Mouse (Mus musculus) heart, postnatal 0 days (tissue): ENCODE data around the gene Olfr1317. TPM values are rescaled to one million over a fixed set of nuclear protein-coding genes. Genes with fewer than 3 reads are reported as not detected.

Source experiments
- ATAC-seq: fragments of 200-750 bp; cut with Nextera tagmentation; 2 replicates; pipeline ENCODE4 v1.8.0; 2017; ENCODE audit warnings: low read depth, moderate number of reproducible peaks, moderate library complexity; ENCODE audit not compliant: insufficient read depth
- DNase-seq: peaks from one replicate; pipeline ENCODE4 v3.0.0-alpha.2; 2016; ENCODE audit warnings: low spot score
- H3K27ac ChIP-seq: fragments of 300-500 bp; sonication (generic); 2 replicates; pipeline ENCODE4 v1.5.1; 2014; ENCODE audit warnings: low read depth, mild to moderate bottlenecking
- H3K27me3 ChIP-seq: fragments of 300-500 bp; sonication (generic); 2 replicates; pipeline ENCODE4 v1.6.1; 2014; ENCODE audit warnings: low read length, mixed read lengths; ENCODE audit not compliant: control insufficient read depth, insufficient read depth
- H3K36me3 ChIP-seq: fragments of 300-500 bp; sonication (generic); replicated peaks from 2 replicates; pipeline ENCODE4 v1.6.1; 2014; ENCODE audit warnings: low read length, mixed read lengths; ENCODE audit not compliant: control insufficient read depth, insufficient read depth
- H3K4me1 ChIP-seq: fragments of 300-500 bp; sonication (generic); 2 replicates; pipeline ENCODE4 v1.6.1; 2014; ENCODE audit warnings: antibody characterized with exemption; ENCODE audit not compliant: control insufficient read depth, insufficient read depth
- H3K4me2 ChIP-seq: fragments of 300-500 bp; sonication (generic); 2 replicates; pipeline ENCODE4 v1.6.1; 2014; ENCODE audit warnings: low read depth, mild to moderate bottlenecking, low read length, moderate library complexity
- H3K4me3 ChIP-seq: fragments of 300-500 bp; sonication (generic); 2 replicates; pipeline ENCODE4 v1.5.1; 2014; ENCODE audit warnings: low read depth, low read length
- H3K9ac ChIP-seq: fragments of 300-500 bp; sonication (generic); replicated peaks from 2 replicates; pipeline ENCODE4 v1.6.1; 2014; ENCODE audit warnings: low read depth, low read length, mixed read lengths
- H3K9me3 ChIP-seq: fragments of 300-500 bp; sonication (generic); replicated peaks from 2 replicates; pipeline ENCODE4 v1.6.1; 2016; ENCODE audit warnings: low read length; ENCODE audit not compliant: control insufficient read depth
- CTCF ChIP-seq: IDR thresholded peaks from 2 replicates; pipeline ENCODE4 v1.5.1; 2016; ENCODE audit warnings: antibody characterized with exemption, control low read depth, low read depth
- EP300 ChIP-seq: IDR thresholded peaks from 2 replicates; pipeline ENCODE4 v1.6.1; 2016; ENCODE audit warnings: antibody characterized with exemption, low read depth
- WGBS: fragments of 180-500 bp; shearing (Covaris S2); extraction: QIAGEN DNeasy Blood & Tissue Kit; methylation state at CpG from one replicate; pipeline ENCODE4 v1.1.7; 2014; 5-methylcytosine and 5-hydroxymethylcytosine counted together
- polyA plus RNA-seq: library from polyadenylated mRNA; unstranded; fragments of >200 nt; fragmentation: Nextera tagmentation; extraction: Ambion mirVana; gene quantifications from 2 replicates; pipeline ENCODE4 v1.2.1, GENCODE M21; 2015
- total RNA-seq: library from RNA; depleted of rRNA; stranded (reverse); fragments of >200 nt; gene quantifications from 2 replicates; pipeline ENCODE4 v1.2.3, GENCODE M21; 2014; ENCODE audit warnings: low replicate concordance; rRNA removed

Gene Olfr1317
- total RNA-seq (not detected in 2 replicates), polyA plus RNA-seq (not detected in 2 replicates)

- 65% methylated on average over 2 of the region's 2 CpGs for WGBS
Measured at GRCm38 (mm10) chr2:112140029-112140428, at the start of gene Olfr1317. TSS of gene Olfr1317 (plus strand) at chr2:112140329.

GRCm38 (mm10) chr2:112096681-112097080 is 43.4 kb upstream of the Olfr1317 start, which contains the start of gene Olfr1314:
TSS of gene Olfr1314 (minus strand) at chr2:112096781.
- no peak for ATAC-seq
- Histone ChIP-seq H3K4me1 (no peaks in the 10 kb centered on the region), H3K36me3 (no peaks in the 10 kb centered on the region), H3K27me3 (no peaks in the 10 kb centered on the region), H3K9me3 (no peaks in the 10 kb centered on the region), H3K4me3 (no peak within 1 kb of the TSS), H3K4me2 (no peak within 1 kb of the TSS), H3K27ac (no peak within 1 kb of the TSS), H3K9ac (no peak within 1 kb of the TSS)
- no peak for TF ChIP-seq EP300
- no peak for TF ChIP-seq CTCF
- DNase-seq: no peak

More at GRCm38 (mm10) chr2:112140029-112140428, at the start of gene Olfr1317:
- Histone ChIP-seq H3K27me3 (no peaks in the 10 kb centered on the region), H3K4me2 (no peak within 1 kb of the TSS), H3K4me3 (no peak within 1 kb of the TSS), H3K9me3 (no peaks in the 10 kb centered on the region), H3K4me1 (no peaks in the 10 kb centered on the region), H3K36me3 (no peaks in the 10 kb centered on the region), H3K27ac (no peak within 1 kb of the TSS), H3K9ac (no peak within 1 kb of the TSS)
- no peak for DNase-seq
- no peak for TF ChIP-seq EP300
- TF ChIP-seq CTCF: no peak
- no peak for ATAC-seq

- H3K4me2 ChIP-seq: no peak within 1 kb of the TSS
- no peak within 1 kb of the TSS for H3K4me3 ChIP-seq
- H3K27me3 ChIP-seq: no peaks in the 10 kb centered on the region
- no peaks in the 10 kb centered on the region for H3K36me3 ChIP-seq
- no peaks in the 10 kb centered on the region for H3K9me3 ChIP-seq
- H3K9ac ChIP-seq: no peak within 1 kb of the TSS
- DNase-seq (no peak), ATAC-seq (no peak)
- no peak within 1 kb of the TSS for H3K27ac ChIP-seq
- no peaks in the 10 kb centered on the region for H3K4me1 ChIP-seq
- TF ChIP-seq EP300 (no peak), CTCF (no peak)
- 56% methylated on average over 1 of the region's 1 CpGs for WGBS
Measured at GRCm38 (mm10) chr2:112115340-112115739, 24.8 kb upstream of the Olfr1317 start, which contains the start of gene Olfr1315-ps1. TSS of gene Olfr1315-ps1 (minus strand) at chr2:112115440.

GRCm38 (mm10) chr2:112134877-112135276 is 5.3 kb upstream of the Olfr1317 start, which contains the start of gene Olfr1316:
TSS of gene Olfr1316 (minus strand) at chr2:112134977.
- TF ChIP-seq EP300: no peak
- no peak for TF ChIP-seq CTCF

GRCm38 (mm10) chr2:112153898-112154297 is 13.8 kb downstream of the Olfr1317 start, which contains the start of gene Olfr1318:
TSS of gene Olfr1318 (plus strand) at chr2:112154198.
- DNase-seq: no peak
- no peaks in the 10 kb centered on the region for H3K27me3 ChIP-seq

More at GRCm38 (mm10) chr2:112134877-112135276, 5.3 kb upstream of the Olfr1317 start, which contains the start of gene Olfr1316:
- Histone ChIP-seq H3K4me1 (no peaks in the 10 kb centered on the region), H3K9me3 (no peaks in the 10 kb centered on the region), H3K4me2 (no peak within 1 kb of the TSS), H3K9ac (no peak within 1 kb of the TSS), H3K27me3 (no peaks in the 10 kb centered on the region), H3K4me3 (no peak within 1 kb of the TSS), H3K36me3 (no peaks in the 10 kb centered on the region), H3K27ac (no peak within 1 kb of the TSS)
- 75% methylated on average over 2 of the region's 2 CpGs for WGBS
- no peak for ATAC-seq
- no peak for DNase-seq

More at GRCm38 (mm10) chr2:112153898-112154297, 13.8 kb downstream of the Olfr1317 start, which contains the start of gene Olfr1318:
- TF ChIP-seq EP300: no peak
- TF ChIP-seq CTCF: no peak
- H3K9me3 ChIP-seq: no peaks in the 10 kb centered on the region
- H3K9ac ChIP-seq: no peak within 1 kb of the TSS
- H3K4me2 ChIP-seq: no peak within 1 kb of the TSS
- no peak within 1 kb of the TSS for H3K4me3 ChIP-seq
- no peaks in the 10 kb centered on the region for H3K36me3 ChIP-seq
- no peaks in the 10 kb centered on the region for H3K4me1 ChIP-seq
- H3K27ac ChIP-seq: no peak within 1 kb of the TSS
- no peak for ATAC-seq

Other genes with a start within 250 kb of the Olfr1317 start
- gene Olfr1306, start 224.1 kb upstream of the Olfr1317 start, total RNA-seq: not detected in 2 replicates
- not detected in 2 replicates for gene Olfr1306, start 224.1 kb upstream of the Olfr1317 start, polyA plus RNA-seq
- gene Olfr1307, start 190.9 kb upstream of the Olfr1317 start, total RNA-seq: not detected in 2 replicates
- not detected in 2 replicates for gene Olfr1307, start 190.9 kb upstream of the Olfr1317 start, polyA plus RNA-seq
- not detected in 2 replicates for gene Olfr1308, start 175.4 kb upstream of the Olfr1317 start, total RNA-seq
- not detected in 2 replicates for gene Olfr1308, start 175.4 kb upstream of the Olfr1317 start, polyA plus RNA-seq
- not detected in 2 replicates for gene Olfr1309, start 150.0 kb upstream of the Olfr1317 start, total RNA-seq
- not detected in 2 replicates for gene Olfr1309, start 150.0 kb upstream of the Olfr1317 start, polyA plus RNA-seq
- gene Olfr1310, start 127.6 kb upstream of the Olfr1317 start, total RNA-seq: not detected in 2 replicates
- gene Olfr1310, start 127.6 kb upstream of the Olfr1317 start, polyA plus RNA-seq: not detected in 2 replicates
- gene Olfr1311, start 115.9 kb upstream of the Olfr1317 start, total RNA-seq: not detected in 2 replicates
- gene Olfr1311, start 115.9 kb upstream of the Olfr1317 start, polyA plus RNA-seq: not detected in 2 replicates
- gene Olfr1312, start 90.1 kb upstream of the Olfr1317 start, total RNA-seq: not detected in 2 replicates
- not detected in 2 replicates for gene Olfr1312, start 90.1 kb upstream of the Olfr1317 start, polyA plus RNA-seq
- gene Olfr1313, start 62.5 kb upstream of the Olfr1317 start, total RNA-seq: not detected in 2 replicates
- not detected in 2 replicates for gene Olfr1313, start 62.5 kb upstream of the Olfr1317 start, polyA plus RNA-seq
- gene Olfr1314, start 43.5 kb upstream of the Olfr1317 start, total RNA-seq: not detected in 2 replicates
- not detected in 2 replicates for gene Olfr1314, start 43.5 kb upstream of the Olfr1317 start, polyA plus RNA-seq
- gene Olfr1315-ps1, start 24.9 kb upstream of the Olfr1317 start, total RNA-seq: not detected in 2 replicates
- gene Olfr1315-ps1, start 24.9 kb upstream of the Olfr1317 start, polyA plus RNA-seq: not detected in 2 replicates
- gene Olfr1316, start 5.4 kb upstream of the Olfr1317 start, total RNA-seq: not detected in 2 replicates
- gene Olfr1316, start 5.4 kb upstream of the Olfr1317 start, polyA plus RNA-seq: not detected in 2 replicates
- not detected in 2 replicates for gene Olfr1318, start 13.9 kb downstream of the Olfr1317 start, total RNA-seq
- not detected in 2 replicates for gene Olfr1318, start 13.9 kb downstream of the Olfr1317 start, polyA plus RNA-seq
- gene Lpcat4, start 99.1 kb downstream of the Olfr1317 start, total RNA-seq: 5.0 and 10.0 TPM in 2 replicates
- gene Lpcat4, start 99.1 kb downstream of the Olfr1317 start, polyA plus RNA-seq: 3.1 and 3.6 TPM in 2 replicates
- not detected in 2 replicates for gene Nutm1, start 119.0 kb downstream of the Olfr1317 start, total RNA-seq
- gene Nutm1, start 119.0 kb downstream of the Olfr1317 start, polyA plus RNA-seq: not detected in 2 replicates
- 95.5 and 125 TPM in 2 replicates for gene Nop10, start 121.6 kb downstream of the Olfr1317 start, total RNA-seq
- gene Nop10, start 121.6 kb downstream of the Olfr1317 start, polyA plus RNA-seq: 148 and 154 TPM in 2 replicates
- 42.8 and 48.1 TPM in 2 replicates for gene Slc12a6, start 125.5 kb downstream of the Olfr1317 start, total RNA-seq
- 6.5 and 7.2 TPM in 2 replicates for gene Slc12a6, start 125.5 kb downstream of the Olfr1317 start, polyA plus RNA-seq
- not detected in 2 replicates for gene Gm21985, start 126.0 kb downstream of the Olfr1317 start, total RNA-seq
- gene Gm21985, start 126.0 kb downstream of the Olfr1317 start, polyA plus RNA-seq: not detected in 2 replicates
- gene Emc4, start 227.7 kb downstream of the Olfr1317 start, total RNA-seq: 58.5 and 70.1 TPM in 2 replicates
- gene Emc4, start 227.7 kb downstream of the Olfr1317 start, polyA plus RNA-seq: 104 and 110 TPM in 2 replicates
- 3.5 and 8.0 TPM in 2 replicates for gene Katnbl1, start 238.9 kb downstream of the Olfr1317 start, total RNA-seq
- gene Katnbl1, start 238.9 kb downstream of the Olfr1317 start, polyA plus RNA-seq: 12.6 and 13.3 TPM in 2 replicates